Comparison of ENCODE assay signal across 11 mouse cellular contexts in genomic region chr13:29737675-29738461, GRCm38 (mm10).
DNase-seq lines count a peak whose midpoint lies in the region; ATAC-seq and TF ChIP-seq lines count a peak whose summit lies in the region.
"Had no signal": no experiment of that assay in that cellular context is flagged by ENCODE, and none has a peak within 500 bp of the region (broad histone marks: within the 10 kb centered on the region; RNA-seq: fewer than 3 reads in every experiment).

No protein-coding gene starts in this region.

- H3K36me3 ChIP-seq in lung, postnatal 0 days (ENCODE audit: insufficient read depth, low read length) = no peaks in the 10 kb centered on the region
- no peaks in the 10 kb centered on the region for H3K36me3 ChIP-seq in embryonic facial prominence, embryonic 15.5 days
- no peaks in the 10 kb centered on the region for H3K36me3 ChIP-seq in myocyte (ENCODE audit: control insufficient read depth, insufficient read depth)
- H3K36me3 ChIP-seq: liver, embryonic 13.5 days had no signal

- H3K79me2 ChIP-seq in myocyte (ENCODE audit: control insufficient read depth, insufficient read depth) = no peaks in the 10 kb centered on the region

- no peak for ATAC-seq in cerebellum, adult (ENCODE audit: insufficient number of reproducible peaks, low FRiP score, low TSS enrichment)
- ATAC-seq in lung, postnatal 0 days = no peak
- ATAC-seq in embryonic facial prominence, embryonic 15.5 days (ENCODE audit: insufficient number of reproducible peaks, low FRiP score, low TSS enrichment, low read depth) = peak; percentile 67; the same call in 1 of the 2 replicates

- H3K4me2 ChIP-seq in lung, postnatal 0 days (replicated peaks; ENCODE audit: low read depth, low read length) = no peak overlapping the region
- H3K4me2 ChIP-seq in embryonic facial prominence, embryonic 15.5 days (replicated peaks) = no peak overlapping the region
- peak overlapping the region; percentile 60 for H3K4me2 ChIP-seq in myocyte (ENCODE audit: low read depth)
- H3K4me2 ChIP-seq: liver, embryonic 13.5 days had no signal

- no peak overlapping the region for H3ac ChIP-seq in myocyte (ENCODE audit: control insufficient read depth, insufficient read length)

- WGBS in lung, postnatal 0 days = 64% methylated on average over 5 of the region's 5 CpGs
- 58% methylated on average over 5 of the region's 5 CpGs for WGBS in embryonic facial prominence, embryonic 15.5 days

- H3K27me3 ChIP-seq in lung, postnatal 0 days (replicated peaks; ENCODE audit: insufficient read depth, low read length) = no peaks in the 10 kb centered on the region
- H3K27me3 ChIP-seq in embryonic facial prominence, embryonic 15.5 days = no peaks in the 10 kb centered on the region
- H3K27me3 ChIP-seq in myocyte (ENCODE audit: control insufficient read depth, insufficient read depth, insufficient read length) = no peaks in the 10 kb centered on the region
- H3K27me3 ChIP-seq: liver, embryonic 13.5 days had no signal

- no peak for TF ChIP-seq CTCF in lung, postnatal 0 days (IDR thresholded peaks at IDR 0.05)

- H3K9ac ChIP-seq in lung, postnatal 0 days (replicated peaks; ENCODE audit: low read depth) = no peak overlapping the region
- no peak overlapping the region for H3K9ac ChIP-seq in embryonic facial prominence, embryonic 15.5 days
- H3K9ac ChIP-seq: liver, embryonic 13.5 days had no signal

- H3K27ac ChIP-seq in lung, postnatal 0 days (ENCODE audit: low read length) = no peak overlapping the region
- no peak overlapping the region for H3K27ac ChIP-seq in embryonic facial prominence, embryonic 15.5 days (replicated peaks)
- H3K27ac ChIP-seq: liver, embryonic 13.5 days had no signal

- no peak overlapping the region for H3K4me3 ChIP-seq in lung, postnatal 0 days (ENCODE audit: low read depth, low read length)
- no peak overlapping the region for H3K4me3 ChIP-seq in embryonic facial prominence, embryonic 15.5 days (replicated peaks)
- no peak overlapping the region for H3K4me3 ChIP-seq in myocyte
- H3K4me3 ChIP-seq: liver, embryonic 13.5 days had no signal

- no peak for TF ChIP-seq EP300 in lung, postnatal 0 days (IDR thresholded peaks at IDR 0.05)

- no peaks in the 10 kb centered on the region for H3K9me3 ChIP-seq in lung, postnatal 0 days (ENCODE audit: low read length)
- no peaks in the 10 kb centered on the region for H3K9me3 ChIP-seq in embryonic facial prominence, embryonic 15.5 days (replicated peaks)
- H3K9me3 ChIP-seq: liver, embryonic 13.5 days had no signal

- 0 out of 2 replicates have a peak, but pooled peaks cover 6% of the 10 kb centered on the region for H3K4me1 ChIP-seq in lung, postnatal 0 days (ENCODE audit: insufficient read depth, low read depth, low read length)
- H3K4me1 ChIP-seq in embryonic facial prominence, embryonic 15.5 days = 0 out of 2 replicates have a peak, but pooled peaks cover 6% of the 10 kb centered on the region

- DNase-seq in cerebellum, adult 9-10 months = peak; percentile 33
- DNase-seq in lung, postnatal 0 days (ENCODE audit: low spot score) = peak; percentile 44
- no peak for DNase-seq in lung, postnatal 4 days
- no peak for DNase-seq in testis, postnatal 14 days (ENCODE audit: low spot score)
- DNase-seq in kidney, postnatal 36 days = no peak
- DNase-seq: adrenal gland, postnatal 36 days; kidney, adult 8-10 months; liver, embryonic 13.5 days had no signal

- TF ChIP-seq POLR2A in myocyte (IDR thresholded peaks at IDR 0.05; ENCODE audit: insufficient read length, low read depth) = no peak

TF ChIP-seq in myocyte, 11 proteins besides CTCF, POLR2A, EP300 and RAD21:
- TF ChIP-seq E2F4 (IDR thresholded peaks at IDR 0.05; ENCODE audit: insufficient read depth) (no peak), CEBPB (IDR thresholded peaks at IDR 0.05; ENCODE audit: insufficient read depth, poor library complexity, severe bottlenecking) (peak; percentile 61), MYOG (IDR thresholded peaks at IDR 0.05; ENCODE audit: control insufficient read depth in 1 of 3, insufficient read depth in 1 of 3, insufficient read length in 2 of 3, low read depth in 2 of 3) (peak in 2 of 3 experiments; percentile 1 to 63), MAX (IDR thresholded peaks at IDR 0.05; ENCODE audit: low read depth) (no peak), TCF3 (IDR thresholded peaks at IDR 0.05; ENCODE audit: insufficient read length, low read depth) (no peak), SRF (IDR thresholded peaks at IDR 0.05; ENCODE audit: control insufficient read depth, insufficient read length, low read depth) (no peak), POLR2AphosphoS2 (IDR thresholded peaks at IDR 0.05; ENCODE audit: insufficient read length, low read depth) (no peak), MYOD1 (IDR thresholded peaks at IDR 0.05; ENCODE audit: control insufficient read depth in 1 of 3, insufficient read length in 2 of 3, low read depth in 2 of 3) (peak; percentile 83 to 94 (median 86)), USF1 (IDR thresholded peaks at IDR 0.05; ENCODE audit: low read depth) (peak; percentile 25), TCF12 (IDR thresholded peaks at IDR 0.05; ENCODE audit: insufficient read depth, poor library complexity, severe bottlenecking) (peak; percentile 89), REST (IDR thresholded peaks at IDR 0.05; ENCODE audit: insufficient read depth, insufficient read length) (no peak)
TF ChIP-seq in myocyte: peak in this region for 5.

Comparison
In these comparisons a context has a peak if more than half of its experiments do, and no peak if none do; other contexts are left out.
1. DNase-seq: peak in cerebellum, adult 9-10 months (single experiment) and lung, postnatal 0 days (single experiment); none in lung, postnatal 4 days (0 of 2), testis, postnatal 14 days (single experiment) and kidney, postnatal 36 days (0 of 2).